Mouse (Mus musculus): ENCODE data around the gene Golga7b.

GRCm38 (mm10) chr19:42304506-42304905, 57.1 kb downstream of the Golga7b start:
- no peak for TF ChIP-seq GATA1 (IDR thresholded peaks at IDR 0.05; ENCODE audit: borderline replicate concordance, low read length)
- no peak for TF ChIP-seq FLI1 (IDR thresholded peaks at IDR 0.05; ENCODE audit: low read length)
